16 mouse cellular contexts compared by ENCODE assay signal in genomic region chr5:67794129-67794800, GRCm38 (mm10). TPM values are rescaled to one million over a fixed set of nuclear protein-coding genes. Genes with fewer than 3 reads are reported as not detected.
DNase-seq lines count a peak whose midpoint lies in the region; ATAC-seq and TF ChIP-seq lines count a peak whose summit lies in the region.
"Had no signal": no experiment of that assay in that cellular context is flagged by ENCODE, and none has a peak within 500 bp of the region (broad histone marks: within the 10 kb centered on the region; RNA-seq: fewer than 3 reads in every experiment).

No protein-coding gene starts in this region.

- H3K36me3 ChIP-seq in limb, embryonic 13.5 days: no peaks in the 10 kb centered on the region
- no peaks in the 10 kb centered on the region for H3K36me3 ChIP-seq in limb, embryonic 10.5 days
- no peaks in the 10 kb centered on the region for H3K36me3 ChIP-seq in limb, embryonic 14.5 days (ENCODE audit: control insufficient read depth, insufficient read depth, low read length)
- H3K36me3 ChIP-seq: neural tube, embryonic 15.5 days had no signal

- no peak overlapping the region for H3K9ac ChIP-seq in limb, embryonic 13.5 days
- no peak overlapping the region for H3K9ac ChIP-seq in limb, embryonic 14.5 days (ENCODE audit: low read depth, low read length, severe bottlenecking)
- H3K9ac ChIP-seq: hindbrain, embryonic 14.5 days; neural tube, embryonic 15.5 days had no signal

- WGBS in limb, embryonic 13.5 days: 82% methylated on average over 10 of the region's 10 CpGs
- WGBS in limb, embryonic 10.5 days: 92% methylated on average over 10 of the region's 10 CpGs
- WGBS in limb, embryonic 14.5 days: 81% methylated on average over 10 of the region's 10 CpGs

- H3K4me2 ChIP-seq in limb, embryonic 13.5 days (replicated peaks): no peak overlapping the region
- H3K4me2 ChIP-seq in limb, embryonic 14.5 days (replicated peaks; ENCODE audit: low read depth, low read length, severe bottlenecking): no peak overlapping the region
- H3K4me2 ChIP-seq: hindbrain, embryonic 14.5 days; neural tube, embryonic 15.5 days had no signal

- H3K27me3 ChIP-seq in limb, embryonic 13.5 days: no peaks in the 10 kb centered on the region
- H3K27me3 ChIP-seq in limb, embryonic 10.5 days (ENCODE audit: low read depth, poor library complexity, severe bottlenecking): no peaks in the 10 kb centered on the region
- no peaks in the 10 kb centered on the region for H3K27me3 ChIP-seq in limb, embryonic 14.5 days (ENCODE audit: control insufficient read depth, insufficient read depth, low read length)
- H3K27me3 ChIP-seq: neural tube, embryonic 15.5 days had no signal

- no peak for TF ChIP-seq POLR2A in limb, embryonic 14.5 days (IDR thresholded peaks at IDR 0.05; ENCODE audit: borderline replicate concordance, extremely low read depth, insufficient read depth, insufficient read length)

- H3K4me1 ChIP-seq in limb, embryonic 13.5 days: peaks cover 11% of the 10 kb centered on the region
- peaks cover 12% of the 10 kb centered on the region for H3K4me1 ChIP-seq in limb, embryonic 10.5 days
- H3K4me1 ChIP-seq in limb, embryonic 14.5 days (ENCODE audit: control insufficient read depth, insufficient read depth, low read length): no peaks in the 10 kb centered on the region

- no peak overlapping the region for H3K4me3 ChIP-seq in limb, embryonic 13.5 days
- H3K4me3 ChIP-seq in limb, embryonic 10.5 days: no peak overlapping the region
- no peak overlapping the region for H3K4me3 ChIP-seq in limb, embryonic 14.5 days (replicated peaks; ENCODE audit: low read length)
- H3K4me3 ChIP-seq: erythroblast, embryonic 14.5 days; neural tube, embryonic 15.5 days had no signal

- no peak overlapping the region for H3K27ac ChIP-seq in limb, embryonic 13.5 days
- no peak overlapping the region for H3K27ac ChIP-seq in limb, embryonic 10.5 days
- H3K27ac ChIP-seq in limb, embryonic 14.5 days (replicated peaks; ENCODE audit: low read depth, low read length): no peak overlapping the region
- H3K27ac ChIP-seq: hindbrain, embryonic 14.5 days; neural tube, embryonic 15.5 days had no signal

- peak; percentile 13 for DNase-seq in gastrocnemius, postnatal 25 days
- no peak for DNase-seq in gastrocnemius, postnatal 4 days (ENCODE audit: low spot score in 2 of 2)
- DNase-seq in limb, embryonic 10.5 days (ENCODE audit: low spot score): no peak
- DNase-seq in frontal cortex, adult 2 months (ENCODE audit: extremely low spot score in 1 of 2, low spot score in 1 of 2): peak; percentile 53 to 65
- DNase-seq in limb, embryonic 14.5 days (ENCODE audit: low spot score): no peak
- no peak for DNase-seq in urinary bladder, postnatal 10 days (ENCODE audit: low spot score)
- DNase-seq: cerebellum, adult 2 months; embryo, embryonic 11 days; kidney, postnatal 10 days; retina, postnatal 1 day had no signal

- H3K9me3 ChIP-seq in limb, embryonic 13.5 days: no peaks in the 10 kb centered on the region
- H3K9me3 ChIP-seq in limb, embryonic 10.5 days (replicated peaks): no peaks in the 10 kb centered on the region
- H3K9me3 ChIP-seq in limb, embryonic 14.5 days (ENCODE audit: control insufficient read depth, low read length): no peaks in the 10 kb centered on the region
- H3K9me3 ChIP-seq: neural tube, embryonic 15.5 days had no signal

- peak; percentile 48; the same call in 1 of the 2 replicates for ATAC-seq in limb, embryonic 13.5 days (ENCODE audit: low FRiP score, low read depth)
- ATAC-seq in limb, embryonic 14.5 days (ENCODE audit: low FRiP score, low read depth): peak; percentile 62; the same call in 1 of the 2 replicates
- ATAC-seq in erythroid progenitor cell, adult 5-6 weeks (replicated peaks; ENCODE audit: low FRiP score, poor library complexity, severe bottlenecking): no peak
- ATAC-seq: intestine, postnatal 0 days had no signal

RNA-seq across cellular contexts. Expression of gene Atp8a1, which starts 53.0 kb away (rescaled TPM):
- total RNA-seq in gastrocnemius, postnatal 25 days (2021): 10 to 100 TPM; 39.3 to 44.9 TPM
- total RNA-seq in gastrocnemius, postnatal 4 days (2021): 10 to 100 TPM; 11.7 to 12.8 TPM
- 4.7 and 5.4 TPM in 2 replicates for polyA plus RNA-seq in limb, embryonic 13.5 days (2015; fragmentation: Nextera tagmentation; extraction: Ambion mirVana)
- polyA plus RNA-seq in limb, embryonic 10.5 days (2016; fragmentation: Nextera tagmentation; extraction: Ambion mirVana): 5.0 and 5.5 TPM in 2 replicates
- polyA plus RNA-seq in frontal cortex, adult 2 months (2012; rRNA removed): 56.3 and 66.2 TPM in 2 replicates
- 7.1 and 7.3 TPM in 2 replicates for polyA plus RNA-seq in limb, embryonic 14.5 days (2012; rRNA removed)
- polyA plus RNA-seq in limb, embryonic 14.5 days (2014; fragmentation: Nextera tagmentation; extraction: Ambion mirVana): 6.9 and 9.0 TPM in 2 replicates
- total RNA-seq in erythroid progenitor cell, adult 5-6 weeks (2015; ENCODE audit: low replicate concordance): 221 and 244 TPM in 2 replicates
- total RNA-seq in erythroid progenitor cell, adult 5-6 weeks (2017; ENCODE audit: low replicate concordance): 297 and 307 TPM in 2 replicates

Comparison
In these comparisons a context has a peak if more than half of its experiments do, and no peak if none do; other contexts are left out.
1. DNase-seq: peak in gastrocnemius, postnatal 25 days (single experiment) and frontal cortex, adult 2 months (2 of 2); none in gastrocnemius, postnatal 4 days (0 of 2), limb, embryonic 10.5 days (single experiment), limb, embryonic 14.5 days (single experiment) and urinary bladder, postnatal 10 days (single experiment).